8 mouse cellular contexts compared by ENCODE assay signal in the genomic region with DNA sequence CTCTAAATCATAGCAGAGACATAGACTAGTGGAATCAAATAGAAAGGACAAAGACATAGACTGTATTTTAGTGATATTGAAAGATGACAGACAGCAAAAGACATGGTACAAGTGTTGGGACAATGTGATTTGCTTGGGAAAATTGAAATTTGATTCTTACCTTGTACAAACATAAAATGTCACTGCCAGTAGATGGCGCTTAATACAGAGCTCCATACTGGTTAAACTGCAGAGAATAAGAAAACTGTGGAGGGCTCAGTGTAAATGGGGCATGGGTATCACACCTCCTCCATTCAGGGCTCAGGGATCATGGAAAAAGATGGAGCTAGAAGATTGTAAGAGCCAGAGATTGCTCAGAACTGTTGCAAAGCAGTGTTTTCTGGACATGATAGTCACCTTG. TPM values are rescaled to one million over a fixed set of nuclear protein-coding genes. Genes with fewer than 3 reads are reported as not detected.
DNase-seq lines count a peak whose midpoint lies in the region; ATAC-seq and TF ChIP-seq lines count a peak whose summit lies in the region.

No protein-coding gene starts in this region.

- no peak overlapping the region for H3K27ac ChIP-seq in MEL (ENCODE audit: control insufficient read depth, low read depth, low read length)
- no peak overlapping the region for H3K27ac ChIP-seq in midbrain, embryonic 11.5 days (ENCODE audit: low read depth, low read length)

- TF ChIP-seq CTCF in MEL (IDR thresholded peaks at IDR 0.05 in 2 of 3, conservative IDR thresholded peaks at IDR 0.05 in 1 of 3; ENCODE audit: control insufficient read depth in 1 of 3, insufficient read depth in 1 of 3, low read depth in 2 of 3, low read length in 3 of 3, poor library complexity in 1 of 3, severe bottlenecking in 1 of 3): peak in 2 of 3 experiments; percentile 20 to 55; a peak in 3 of 6 replicates

- TF ChIP-seq POLR2A in MEL (IDR thresholded peaks at IDR 0.05; ENCODE audit: control insufficient read depth in 1 of 2, insufficient read depth in 1 of 2, low read depth in 1 of 2, low read length in 2 of 2, poor library complexity in 1 of 2): no peak

- intact Hi-C loops in gastrocnemius, postnatal 36 days (cut with DNase I): no loop called here

- no peak overlapping the region for H3K4me3 ChIP-seq in MEL (ENCODE audit: control insufficient read depth in 1 of 2, insufficient read depth in 1 of 2, low read depth in 2 of 2, low read length in 2 of 2)
- H3K4me3 ChIP-seq in midbrain, embryonic 11.5 days (ENCODE audit: low read depth, low read length): no peak overlapping the region

- H3K9me3 ChIP-seq in MEL (replicated peaks; ENCODE audit: insufficient read depth, low read length): no peaks in the 10 kb centered on the region
- H3K9me3 ChIP-seq in midbrain, embryonic 11.5 days (ENCODE audit: control insufficient read depth, low read length): no peaks in the 10 kb centered on the region

- no peak for TF ChIP-seq EP300 in MEL (IDR thresholded peaks at IDR 0.05; ENCODE audit: low read depth in 1 of 2, low read length in 2 of 2)

- WGBS in midbrain, embryonic 11.5 days: 3% methylated on average over 1 of the region's 1 CpGs

- H3K36me3 ChIP-seq in MEL (ENCODE audit: control insufficient read depth in 1 of 2, insufficient read depth in 2 of 2, low read length in 2 of 2): no peaks in the 10 kb centered on the region
- H3K36me3 ChIP-seq in midbrain, embryonic 11.5 days (ENCODE audit: control insufficient read depth, insufficient read depth, low read length): no peaks in the 10 kb centered on the region

- peak; percentile 38; the same call in 1 of the 2 replicates for ATAC-seq in granulocyte monocyte progenitor cell, adult 5-6 weeks (replicated peaks; ENCODE audit: poor library complexity, severe bottlenecking)
- no peak for ATAC-seq in midbrain, embryonic 11.5 days (ENCODE audit: low FRiP score)

- no peaks in the 10 kb centered on the region for H3K79me2 ChIP-seq in MEL (ENCODE audit: control insufficient read depth, insufficient read depth, low read length, poor library complexity)

- no peak overlapping the region for H3K9ac ChIP-seq in MEL (ENCODE audit: control insufficient read depth, low read depth, low read length, poor library complexity, severe bottlenecking)
- no peak overlapping the region for H3K9ac ChIP-seq in midbrain, embryonic 11.5 days (ENCODE audit: low read length)

- no peaks in the 10 kb centered on the region; a peak in 2 of 4 replicates for H3K27me3 ChIP-seq in MEL (ENCODE audit: control insufficient read depth in 1 of 2, insufficient read depth in 2 of 2, low read length in 2 of 2)
- no peaks in the 10 kb centered on the region for H3K27me3 ChIP-seq in midbrain, embryonic 11.5 days (ENCODE audit: control insufficient read depth, insufficient read depth, low read length)

- H3K4me2 ChIP-seq in midbrain, embryonic 11.5 days: no peak overlapping the region

- no peaks in the 10 kb centered on the region for H3K4me1 ChIP-seq in MEL (ENCODE audit: control insufficient read depth in 1 of 2, insufficient read depth in 2 of 2, low read length in 2 of 2)
- H3K4me1 ChIP-seq in midbrain, embryonic 11.5 days (ENCODE audit: control insufficient read depth, insufficient read depth, low read length): no peaks in the 10 kb centered on the region

- DNase-seq in adrenal gland, postnatal 10 days: peak; percentile 11
- no peak for DNase-seq in adrenal gland, adult 18-20 months (ENCODE audit: low spot score in 2 of 2)
- DNase-seq in layer of hippocampus, adult 11-12 months (ENCODE audit: low spot score): peak; percentile 23
- DNase-seq in layer of hippocampus, adult 9-11 months: no peak
- peak; percentile 26 for DNase-seq in MEL (ENCODE audit: low read depth, low spot score)
- DNase-seq in gastrocnemius, postnatal 36 days: no peak
- no peak for DNase-seq in midbrain, embryonic 11.5 days (ENCODE audit: low spot score, missing footprints)

- TF ChIP-seq RAD21 in MEL (IDR thresholded peaks at IDR 0.05; ENCODE audit: low read depth, low read length): peak; percentile 44

TF ChIP-seq in MEL, 35 proteins besides CTCF, POLR2A, EP300 and RAD21:
- TF ChIP-seq SMC3 (IDR thresholded peaks at IDR 0.05; ENCODE audit: low read depth, low read length) (peak; percentile 63), ZC3H11A (IDR thresholded peaks at IDR 0.05; ENCODE audit: low read depth, low read length) (no peak)

RNA-seq across cellular contexts. Expression of a gene that starts 21.6 kb away (rescaled TPM):
- total RNA-seq in adrenal gland, postnatal 10 days (2021): 10 to 100 TPM in 1 of 2 experiments, 1 to 10 TPM in 1; 9.2 to 14.2 TPM
- 1 to 10 TPM; 5.9 to 7.2 TPM for total RNA-seq in adrenal gland, adult 18-20 months (2021)
- 0.92 and 1.0 TPM in 2 replicates for total RNA-seq in MEL (2012; rRNA removed)
- 1 to 10 TPM in 1 of 2 experiments, not detected in 1; 5.6 TPM for polyA plus RNA-seq in MEL (2012; ENCODE audit: insufficient read depth in 1 of 2, insufficient read length in 2 of 2, low read depth in 1 of 2, low replicate concordance in 2 of 2, missing spikeins in 1 of 2)
- 3.4 and 9.2 TPM in 2 replicates for total RNA-seq in granulocyte monocyte progenitor cell, adult 5-6 weeks (2014; fragmentation: Nextera tagmentation)
- total RNA-seq in granulocyte monocyte progenitor cell, adult 5-6 weeks (2017): 10.4 and 17.0 TPM in 2 replicates
- 1 to 10 TPM in 1 of 2 experiments, under 1 TPM in 1; 0.86 to 1.3 TPM for total RNA-seq in gastrocnemius, postnatal 36 days (2021)
- polyA plus RNA-seq in midbrain, embryonic 11.5 days (2014; fragmentation: Nextera tagmentation; extraction: Ambion mirVana): 14.4 and 15.9 TPM in 2 replicates

Comparison
In these comparisons a context has a peak if more than half of its experiments do, and no peak if none do; other contexts are left out.
1. DNase-seq: peak in adrenal gland, postnatal 10 days (single experiment), layer of hippocampus, adult 11-12 months (single experiment) and MEL (single experiment); none in adrenal gland, adult 18-20 months (0 of 2), layer of hippocampus, adult 9-11 months (single experiment), gastrocnemius, postnatal 36 days (0 of 2) and midbrain, embryonic 11.5 days (single experiment).